Mouse (Mus musculus): ENCODE measurements at regions not wholly inside any gene's neighbourhood (a gene's known extent, or its start where the extent isn't known, plus 50 kb on each side); places are given as distances from the start of the nearest gene placed in this dataset.

GRCm38 (mm10) chr3:35482759-35483158 lies 271.1 kb upstream of the Atp11b start:
- DNase-seq (ENCODE audit: low read depth, low spot score) = no peak

DNA sequence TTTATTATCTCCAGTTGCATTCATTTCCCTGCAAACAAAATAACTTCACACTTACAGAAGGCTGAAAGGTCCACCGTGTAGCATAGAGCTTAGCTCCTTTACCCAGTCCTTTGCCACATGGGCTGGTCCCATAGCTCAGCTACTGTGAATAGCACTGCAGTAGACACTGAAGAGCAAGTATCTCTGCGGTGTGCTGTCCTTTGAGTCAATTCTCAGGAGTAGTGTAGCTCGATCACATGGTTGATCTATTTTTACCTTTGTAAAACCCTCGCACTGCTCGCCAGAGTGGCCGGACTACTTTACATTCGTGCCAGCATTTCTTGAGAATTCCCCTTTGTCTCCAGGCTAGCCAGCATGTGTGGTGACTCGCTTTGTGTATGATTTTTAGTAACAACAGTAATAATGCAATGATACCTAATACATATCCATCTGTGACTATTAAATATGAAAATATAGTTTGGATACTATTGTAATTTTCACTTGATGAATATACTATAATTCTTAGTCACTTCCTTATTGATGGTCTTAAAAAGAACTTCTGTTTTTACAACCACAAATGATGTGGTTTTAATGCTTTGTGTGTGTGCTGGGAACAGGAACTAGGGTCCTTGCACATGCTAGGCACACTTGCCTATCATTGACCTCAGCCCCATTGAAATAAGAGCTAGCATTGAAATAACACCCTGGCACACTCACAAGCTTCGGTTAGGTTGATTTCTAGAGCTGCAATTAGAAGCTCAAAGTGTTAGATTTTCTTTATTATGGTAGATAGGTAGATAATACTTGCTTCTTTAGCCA lies 257.7 kb upstream of the Atp11b start:
- no peak for DNase-seq (ENCODE audit: low read depth, low spot score)

DNA sequence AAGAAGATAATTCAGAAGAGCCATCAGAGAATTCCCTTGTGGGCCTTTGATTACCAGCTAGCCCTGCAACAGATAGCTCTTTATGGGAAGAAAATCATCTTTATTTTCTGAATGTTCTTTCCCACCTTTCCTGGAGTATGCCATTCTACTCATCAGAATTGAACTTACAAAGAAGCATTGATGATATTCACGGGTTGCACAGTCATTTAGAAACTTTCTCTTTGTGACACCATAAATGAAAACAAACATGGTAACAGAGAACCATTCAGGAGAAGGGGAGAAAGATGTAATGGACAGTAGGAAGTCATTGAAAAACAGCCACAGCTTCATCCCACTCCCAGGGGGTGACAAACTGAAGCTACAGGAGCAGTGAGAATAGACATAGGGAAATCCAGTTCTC lies 243.6 kb upstream of the Atp11b start:
- DNase-seq (ENCODE audit: low read depth, low spot score) = no peak

GRCm38 (mm10) chr3:35516517-35516916 lies 237.4 kb upstream of the Atp11b start:
- DNase-seq (ENCODE audit: low read depth, low spot score) = no peak

- DNase-seq (ENCODE audit: low read depth, low spot score) = no peak
These were observed 233.8 kb upstream of the Atp11b start for GRCm38 (mm10) chr3:35520131-35520530.

GRCm38 (mm10) chr3:35547696-35548095 lies 206.2 kb upstream of the Atp11b start:
- DNase-seq (ENCODE audit: low read depth, low spot score) = peak; percentile 1

GRCm38 (mm10) chr3:35551791-35552190 lies 202.1 kb upstream of the Atp11b start:
- DNase-seq (ENCODE audit: low read depth, low spot score) = no peak

DNA sequence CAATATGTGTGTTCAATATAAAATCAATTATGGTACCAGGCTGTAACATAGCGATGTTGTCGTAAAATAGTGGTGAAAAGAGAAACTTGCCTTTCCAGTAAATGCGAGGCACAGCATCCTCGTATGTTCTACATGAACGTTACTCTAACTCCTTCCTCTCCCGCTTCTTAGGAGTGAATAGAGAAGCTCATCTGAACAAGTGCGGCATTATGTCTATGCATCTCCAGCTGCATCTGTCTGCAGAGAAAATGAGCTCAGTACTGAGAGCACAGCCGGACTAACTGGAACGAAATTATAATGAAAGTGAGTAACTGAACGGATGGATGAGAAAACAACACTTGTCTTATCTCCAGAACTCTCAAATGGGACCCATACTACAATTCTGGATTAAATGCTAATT lies 193.5 kb upstream of the Atp11b start:
- DNase-seq (ENCODE audit: low read depth, low spot score) = no peak

GRCm38 (mm10) chr3:35574402-35574801 lies 179.5 kb upstream of the Atp11b start:
- DNase-seq (ENCODE audit: low read depth, low spot score) = peak; percentile 44

Measured in embryo, embryonic 11.5 days (tissue).